Mouse (Mus musculus) v-Abl transformed pro-B cells (cell line): Measurements from ENCODE around the gene Ptpn4.

Experiments
- in situ Hi-C, 2 experiments: fragments of 400-800 bp; cut with MboI; formaldehyde crosslinking; loops; one replicate each; pipeline ENCODE4 v1.15.1; 2025; ENCODE audit not compliant: unreplicated experiment in 2 of 2

The Ptpn4 gene

DNA sequence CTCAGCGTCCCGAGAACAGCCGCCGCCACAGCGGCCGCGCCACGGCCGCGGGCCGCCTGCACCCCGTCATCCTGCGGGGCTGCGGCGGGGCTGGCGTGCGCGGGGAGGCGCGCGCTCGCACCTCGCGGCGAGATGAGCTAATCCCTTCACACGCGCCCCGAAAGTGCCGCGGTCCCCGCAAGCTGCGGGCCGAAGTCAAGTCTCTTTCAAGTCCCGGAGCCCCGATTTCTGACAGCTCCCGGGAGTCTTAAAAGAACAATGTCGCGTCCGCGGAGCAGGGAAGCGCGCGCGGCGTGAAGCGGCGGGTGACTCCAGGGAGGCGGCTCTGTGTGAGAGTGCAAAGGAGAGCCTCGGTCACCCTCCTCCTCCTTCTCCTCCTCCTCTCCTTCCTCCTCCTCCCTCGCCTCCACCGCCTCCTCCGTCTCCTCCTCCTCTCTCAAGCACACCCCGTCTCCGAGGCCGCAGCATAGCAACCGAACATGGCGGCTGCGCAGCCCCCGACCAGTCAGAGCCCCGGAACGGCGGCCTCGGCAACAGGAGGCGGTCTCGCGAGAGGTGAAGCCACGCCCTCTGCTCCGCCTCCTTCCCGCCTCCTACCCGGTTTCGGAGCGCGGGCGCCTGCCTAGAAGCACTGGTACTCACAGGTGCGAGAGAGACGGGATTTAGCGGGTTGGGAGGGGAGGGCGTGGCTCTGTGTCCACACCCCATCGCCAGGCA, at the start of gene Ptpn4:
Gene Ptpn4, minus strand, starts transcription at position 579 of the 717 bp plus-strand sequence.
- in situ Hi-C loops, result no loop called here

DNA sequence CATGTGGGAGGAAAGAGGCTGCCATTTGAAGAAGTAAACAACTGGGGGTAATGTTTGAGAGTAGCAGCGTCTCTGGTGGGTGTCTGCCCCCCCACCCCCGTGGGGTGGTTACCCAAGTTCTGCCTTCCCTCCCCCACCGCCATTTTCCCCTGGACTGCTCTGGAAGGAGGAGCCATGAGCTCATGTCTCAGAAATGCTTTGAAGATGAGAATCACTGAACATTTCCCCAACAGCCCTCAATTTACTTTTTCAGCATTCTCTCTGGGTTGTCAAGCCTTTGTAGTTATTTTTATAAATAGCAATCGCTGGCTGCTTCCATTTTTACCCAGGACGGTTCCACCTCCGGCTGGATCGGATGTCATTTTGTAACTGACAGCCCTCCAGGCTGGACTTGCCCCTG, 48.9 kb upstream of the Ptpn4 start:
- in situ Hi-C loops, result loop anchor here in 1 of 2 experiments (25.0 kb wide), 1 partner anchor 424 kb away; no protein-coding TSS in a partner anchor

DNA sequence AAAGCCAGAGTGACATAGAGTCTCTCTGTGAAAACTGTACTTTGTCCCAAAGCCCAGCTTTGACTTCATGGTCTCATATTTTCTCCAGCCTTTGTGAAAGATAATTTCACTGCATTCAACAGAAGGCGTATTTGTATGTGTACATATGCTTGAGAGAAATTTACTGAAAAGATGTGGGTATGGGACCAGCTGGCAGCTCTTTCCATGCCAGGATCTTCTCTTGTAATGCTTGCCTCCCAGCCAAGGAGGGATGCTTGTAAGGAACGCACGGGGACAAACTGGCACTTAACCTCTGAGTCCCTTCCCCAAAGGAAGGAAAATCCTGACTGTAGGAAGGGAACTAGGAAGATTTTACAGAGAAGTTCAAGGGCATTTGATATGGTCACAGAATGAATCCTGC, 46.9 kb upstream of the Ptpn4 start:
- in situ Hi-C loops, result loop anchor here in 1 of 2 experiments (25.0 kb wide), 1 partner anchor 422 kb away; no protein-coding TSS in a partner anchor

DNA sequence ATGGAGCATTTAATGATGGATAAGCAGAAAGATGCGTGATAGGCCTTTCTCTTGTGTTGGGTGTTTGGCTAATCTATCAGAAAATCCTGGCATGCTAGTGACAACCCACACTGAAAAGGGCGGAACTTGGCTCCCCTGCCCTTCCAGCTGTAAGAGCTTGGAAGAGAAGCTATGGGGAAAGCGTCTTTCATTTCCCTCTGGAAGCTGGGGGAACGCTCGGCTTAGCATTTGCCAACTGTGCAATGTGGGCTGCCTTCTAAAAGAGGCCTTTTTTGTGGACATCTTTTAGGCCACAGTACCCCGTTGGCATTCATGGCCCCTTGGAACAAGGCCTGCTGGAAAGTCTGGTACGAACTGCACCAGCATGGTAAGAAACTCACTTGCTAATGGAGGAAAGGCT, 41.5 kb upstream of the Ptpn4 start:
- in situ Hi-C loops, result loop anchor here in 1 of 2 experiments (25.0 kb wide), 1 partner anchor 417 kb away; no protein-coding TSS in a partner anchor

DNA sequence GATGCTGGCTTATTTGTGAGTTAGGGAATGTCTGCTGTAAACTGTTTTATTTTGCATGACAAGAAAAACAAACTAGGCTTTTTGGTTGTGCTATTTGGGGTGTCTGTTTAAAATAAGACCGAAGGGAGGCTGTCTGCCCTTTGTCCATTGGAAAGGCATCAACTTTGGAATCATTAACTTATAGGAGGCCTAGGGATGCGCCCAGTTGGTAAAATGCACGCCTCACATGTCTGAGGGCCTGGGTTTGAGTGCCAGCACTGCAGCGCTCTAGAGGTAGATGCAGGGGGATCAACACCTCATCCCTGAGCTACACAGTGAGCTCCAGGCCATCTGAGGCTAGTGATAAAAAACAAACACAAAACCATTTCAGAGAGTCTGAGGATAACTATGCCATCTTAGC, 40.1 kb upstream of the Ptpn4 start:
- in situ Hi-C loops, result loop anchor here in 1 of 2 experiments (25.0 kb wide), 1 partner anchor 415 kb away; no protein-coding TSS in a partner anchor

DNA sequence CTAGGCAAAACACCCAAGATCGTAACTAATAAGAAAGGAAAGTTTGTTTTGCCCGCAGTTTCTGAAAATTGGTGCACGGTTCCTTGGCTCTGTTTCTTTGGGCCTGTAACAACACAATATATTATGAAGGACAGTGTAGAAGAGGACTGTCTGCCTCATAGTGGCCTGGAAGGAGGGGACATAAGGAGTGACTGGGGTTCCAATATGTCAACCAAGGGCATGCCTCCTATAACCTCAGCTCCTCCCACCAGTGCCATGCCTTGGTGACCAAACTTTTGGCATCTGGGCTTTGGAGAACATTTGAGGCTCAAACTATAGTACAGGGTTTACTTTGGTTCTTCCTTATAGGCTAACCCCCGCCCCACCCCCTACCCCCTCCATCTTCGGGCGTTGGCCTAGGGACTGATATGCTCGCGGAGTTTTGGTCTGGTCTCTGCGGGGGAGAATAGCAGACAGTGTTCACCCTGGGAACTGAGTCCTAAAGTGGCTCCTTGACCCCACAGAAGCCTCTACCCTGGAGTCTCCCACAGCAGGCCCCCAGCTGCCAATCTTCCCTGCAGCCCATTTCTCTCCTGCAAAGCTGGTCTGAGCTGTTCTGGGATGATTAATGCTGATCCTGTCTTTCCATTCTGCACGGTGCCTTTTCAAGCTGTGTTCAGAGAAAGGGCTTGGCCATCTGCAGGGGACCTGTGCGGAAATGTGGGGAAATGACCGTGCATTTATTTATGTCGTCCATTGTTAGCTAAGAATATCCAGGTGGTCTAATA, 31.2 kb upstream of the Ptpn4 start:
- in situ Hi-C loops, result no loop called here

DNA sequence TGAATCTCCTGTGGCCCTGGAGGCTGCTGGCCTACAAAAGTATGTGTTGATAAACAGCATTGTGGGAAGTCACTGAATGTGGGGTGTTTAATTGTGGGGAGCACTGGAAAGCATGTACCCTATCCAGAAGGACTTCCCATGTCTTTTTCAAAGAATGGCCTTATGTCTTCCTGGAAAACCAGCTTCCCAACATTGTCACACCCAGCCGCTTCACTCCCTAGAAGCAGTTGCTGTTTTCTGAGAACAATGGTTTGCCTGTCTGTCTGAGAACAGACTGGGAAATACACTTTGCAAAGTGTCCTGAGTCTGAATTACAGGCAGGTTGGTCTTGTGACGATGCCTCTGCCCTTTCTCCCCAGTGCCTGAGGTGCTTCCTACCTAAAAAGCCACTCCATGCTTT, 29.9 kb upstream of the Ptpn4 start:
- in situ Hi-C loops, result no loop called here

DNA sequence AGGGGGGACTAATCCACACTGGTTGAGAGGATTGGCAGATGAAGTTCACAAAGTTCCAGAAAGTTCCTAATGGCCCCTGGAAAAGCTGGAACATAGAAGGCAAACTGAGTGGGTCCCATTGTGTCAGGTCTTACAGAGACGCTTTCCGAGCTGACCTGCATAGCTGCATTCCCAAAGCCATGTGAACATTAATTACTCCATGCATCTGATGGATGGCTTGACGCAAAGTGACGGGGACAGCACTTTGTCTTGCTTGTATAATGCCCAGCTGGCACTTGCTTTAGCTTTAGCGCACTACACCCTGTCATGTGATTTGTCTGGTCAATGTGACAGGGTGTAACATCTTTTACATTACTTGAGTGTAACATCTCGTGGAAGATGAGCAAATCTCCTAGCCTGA, 27.9 kb upstream of the Ptpn4 start:
- in situ Hi-C loops, result no loop called here

DNA sequence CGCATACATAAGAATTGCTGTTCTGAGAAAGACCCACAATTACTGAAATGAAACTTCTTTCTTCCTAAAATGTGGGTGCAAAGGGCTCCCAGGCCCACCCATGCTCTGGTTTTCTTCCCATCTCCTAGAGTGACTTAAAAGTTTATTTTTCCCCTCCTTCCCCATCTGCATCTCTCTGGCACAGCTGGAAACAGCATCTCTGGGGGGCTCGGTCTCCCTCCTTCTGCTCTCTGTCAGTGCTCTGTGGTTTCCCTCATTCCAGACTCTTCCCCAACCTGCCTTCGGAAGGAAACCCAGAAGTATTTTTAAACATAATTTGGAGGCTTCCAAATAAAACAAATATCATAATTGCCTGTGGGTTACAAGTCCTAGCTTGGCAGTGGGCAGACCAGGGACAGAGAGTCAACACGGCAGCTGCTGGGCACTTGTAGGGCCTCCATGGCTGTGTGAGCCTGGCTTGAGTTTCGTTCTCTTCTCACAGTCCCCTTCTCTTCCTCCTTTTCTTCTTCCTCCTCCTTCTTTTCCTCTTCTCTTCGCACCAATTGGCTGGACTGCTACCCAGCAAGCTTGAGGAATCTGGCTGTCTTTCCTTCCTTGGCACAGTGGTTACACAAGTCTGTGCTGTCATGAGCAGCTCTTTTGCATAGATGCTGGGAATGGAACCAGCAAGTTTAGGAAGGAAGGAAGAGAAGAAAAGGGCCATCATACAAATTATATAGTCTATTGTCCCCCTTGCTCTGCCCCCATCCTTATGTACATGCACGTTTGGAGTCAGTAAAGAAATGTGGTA, 26.3 kb upstream of the Ptpn4 start:
- in situ Hi-C loops, result no loop called here

DNA sequence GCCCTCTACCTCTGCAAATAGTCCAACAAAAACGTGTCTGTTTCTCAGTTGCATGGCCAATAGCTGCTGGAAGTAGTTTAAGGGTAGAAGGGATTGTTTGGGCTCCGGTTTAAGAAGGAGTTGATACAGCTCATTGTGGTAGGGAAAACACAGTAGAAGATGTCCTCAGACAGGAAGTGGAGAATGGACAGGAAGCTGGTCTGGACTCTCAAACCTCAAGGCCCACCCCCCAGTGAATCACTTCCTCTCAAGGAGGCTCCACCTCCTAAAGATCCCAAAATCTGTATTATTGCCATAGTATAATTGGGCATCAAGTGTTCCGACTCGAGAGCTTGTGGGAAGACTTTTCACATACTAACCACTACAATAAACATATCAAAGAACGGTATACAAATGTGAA, 22.2 kb upstream of the Ptpn4 start:
- in situ Hi-C loops, result no loop called here

DNA sequence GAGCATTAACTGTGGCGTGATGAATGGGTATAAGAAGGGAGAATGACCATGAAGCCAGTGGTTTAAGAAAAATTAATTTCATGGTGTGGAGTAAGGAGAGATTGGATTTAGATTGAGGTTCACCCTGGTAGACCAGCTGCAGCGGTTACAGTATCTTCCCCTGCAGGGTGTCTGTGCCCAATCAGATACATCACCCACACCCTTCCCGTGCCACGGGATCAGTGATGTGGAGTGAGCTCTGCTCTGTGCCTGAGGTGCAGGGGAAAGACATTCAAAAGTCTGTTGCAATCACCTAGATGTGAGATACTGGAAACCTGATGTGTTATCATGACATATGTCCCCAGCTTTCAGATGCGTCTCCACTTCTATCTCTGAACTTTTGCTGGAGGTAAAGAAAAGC, 15.6 kb upstream of the Ptpn4 start:
- in situ Hi-C loops, result no loop called here

DNA sequence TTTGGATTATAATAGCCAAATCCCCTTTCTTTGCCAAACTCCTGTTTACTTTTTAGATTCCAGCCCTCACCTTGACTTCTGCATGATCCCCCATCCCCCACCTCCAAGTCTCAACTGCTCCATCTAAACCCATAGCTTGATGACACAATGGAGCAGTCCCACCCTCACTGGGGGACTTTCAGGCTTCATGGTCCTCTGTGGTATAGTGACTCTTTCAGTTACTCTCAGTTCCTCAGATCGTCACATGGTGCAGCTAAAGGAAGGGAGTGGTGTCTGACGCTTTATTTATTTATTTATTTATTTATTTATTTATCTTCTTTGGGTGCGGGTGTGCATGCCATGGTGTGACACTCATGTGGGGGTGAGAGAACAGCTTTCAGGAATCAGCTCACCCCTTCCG, 14.9 kb upstream of the Ptpn4 start:
- in situ Hi-C loops, result no loop called here

DNA sequence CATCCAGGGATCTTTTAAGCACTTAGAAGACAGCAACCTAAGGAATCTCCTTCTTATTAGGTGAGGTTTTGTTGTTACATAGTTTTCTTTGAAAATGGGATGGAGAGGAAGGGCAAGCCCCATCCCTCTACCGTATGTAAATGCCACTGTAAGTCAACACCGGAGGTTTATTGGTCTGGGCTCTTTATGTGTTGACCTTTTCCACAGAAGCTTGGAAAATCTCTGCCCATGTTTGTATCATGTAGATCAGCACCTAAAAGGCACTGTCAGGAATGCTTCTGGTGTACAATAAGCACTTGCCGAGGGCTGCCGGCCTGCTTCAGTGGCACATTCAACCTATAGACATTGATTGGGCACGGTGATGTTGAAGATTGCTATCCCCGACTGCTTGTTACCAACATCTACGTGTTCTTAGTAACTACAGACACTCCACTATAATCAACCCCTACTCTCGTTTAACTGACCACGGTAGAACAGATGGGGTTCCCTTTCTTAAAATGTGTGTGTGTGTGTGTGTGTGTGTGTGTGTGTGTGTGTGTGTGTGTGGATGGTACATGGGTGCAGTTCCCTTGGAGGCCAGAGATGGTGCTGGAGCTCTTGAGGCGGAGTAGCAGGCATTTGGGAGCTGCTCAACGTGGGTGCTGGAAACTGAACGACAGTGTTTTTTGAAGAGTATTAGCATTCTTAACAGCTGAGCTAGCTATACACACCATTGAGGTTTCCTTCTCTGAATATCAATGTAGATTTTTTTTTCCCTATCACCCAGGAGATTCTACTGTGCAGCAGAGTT, 11.9 kb upstream of the Ptpn4 start:
- in situ Hi-C loops, result no loop called here

DNA sequence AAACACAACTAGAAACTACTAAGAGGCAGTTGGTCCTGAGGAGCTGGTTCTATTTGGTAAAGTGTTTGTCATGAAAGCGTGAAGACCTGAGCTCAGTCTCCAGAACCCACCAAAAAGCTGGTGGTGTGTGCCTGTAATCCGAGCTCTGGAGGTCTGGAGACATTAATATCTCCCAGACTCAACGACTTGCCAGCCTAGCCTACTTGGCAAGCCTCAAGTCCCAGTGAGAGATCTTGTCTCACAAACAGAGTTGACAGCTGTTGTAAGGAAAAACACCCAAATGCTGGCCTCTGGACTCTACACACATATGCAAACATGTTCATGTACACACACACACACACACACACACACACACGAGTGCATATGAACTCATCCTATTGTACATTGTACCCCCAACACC, 7.9 kb upstream of the Ptpn4 start:
- in situ Hi-C loops, result no loop called here

DNA sequence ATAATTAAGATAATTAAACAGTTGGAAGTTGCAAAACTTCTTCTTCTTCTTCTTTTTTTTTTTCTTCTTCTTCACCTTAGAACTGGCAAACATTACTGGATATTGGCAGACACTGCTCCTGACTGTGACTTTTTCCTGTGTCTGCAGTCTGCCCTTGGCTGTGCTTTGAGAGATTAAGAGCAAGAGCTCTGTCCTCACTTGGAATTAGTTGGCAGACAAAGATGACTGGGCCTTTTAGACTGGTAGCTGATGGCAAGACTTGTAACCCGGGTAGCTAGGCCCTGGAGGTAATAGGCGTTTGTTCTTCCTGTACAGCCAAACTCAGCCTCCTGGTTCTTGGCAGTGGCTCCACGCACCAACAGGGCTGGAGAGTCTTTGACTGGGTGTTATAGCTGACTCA, 5.7 kb upstream of the Ptpn4 start:
- in situ Hi-C loops, result no loop called here

DNA sequence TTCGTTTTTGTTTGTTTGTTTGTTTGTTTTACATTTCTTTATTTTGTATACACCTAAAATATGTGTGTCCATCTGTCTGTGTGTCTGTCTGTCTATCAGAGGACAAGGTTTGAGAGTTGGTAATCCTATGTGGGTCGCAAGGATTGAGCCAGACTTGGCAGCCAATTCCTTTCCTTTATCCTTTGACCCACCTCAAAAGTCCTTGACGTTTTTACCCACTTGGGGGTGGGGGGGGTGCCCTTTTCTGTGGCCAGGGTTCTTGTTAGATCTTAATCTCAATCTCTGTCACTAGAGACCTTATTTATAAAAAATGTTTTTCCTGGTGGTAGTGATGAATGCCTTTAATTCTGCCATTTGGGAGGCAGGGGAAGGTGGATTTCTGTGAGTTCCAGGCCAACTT, 828 bp upstream of the Ptpn4 start:
- in situ Hi-C loops, result no loop called here

DNA sequence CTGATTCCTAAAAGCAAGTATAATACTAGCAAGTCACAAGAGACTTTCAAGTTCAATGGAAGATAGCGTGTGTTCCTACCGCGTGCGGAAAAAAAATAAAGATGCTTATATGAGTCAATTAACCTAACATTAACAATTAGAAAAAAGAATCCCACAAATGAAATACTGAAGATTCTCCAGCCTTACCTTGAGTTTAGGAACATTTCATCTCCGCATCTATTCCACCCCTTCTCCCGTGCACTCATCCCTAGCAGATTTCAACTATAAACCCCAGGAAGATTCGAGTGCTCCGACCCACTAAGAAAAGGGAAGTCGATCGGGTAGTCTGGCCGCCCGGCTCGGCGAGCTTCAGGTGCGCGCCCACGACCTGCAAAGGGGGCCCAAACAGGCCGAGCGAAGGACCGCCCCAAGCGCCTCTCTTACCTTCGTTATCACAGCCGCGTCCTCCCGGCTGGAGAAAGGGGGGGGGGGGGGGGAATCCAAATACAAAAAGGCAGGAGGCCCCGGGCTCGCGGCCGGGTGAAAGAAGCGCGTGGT, 866 bp downstream of the Ptpn4 start:
- in situ Hi-C loops, result no loop called here

DNA sequence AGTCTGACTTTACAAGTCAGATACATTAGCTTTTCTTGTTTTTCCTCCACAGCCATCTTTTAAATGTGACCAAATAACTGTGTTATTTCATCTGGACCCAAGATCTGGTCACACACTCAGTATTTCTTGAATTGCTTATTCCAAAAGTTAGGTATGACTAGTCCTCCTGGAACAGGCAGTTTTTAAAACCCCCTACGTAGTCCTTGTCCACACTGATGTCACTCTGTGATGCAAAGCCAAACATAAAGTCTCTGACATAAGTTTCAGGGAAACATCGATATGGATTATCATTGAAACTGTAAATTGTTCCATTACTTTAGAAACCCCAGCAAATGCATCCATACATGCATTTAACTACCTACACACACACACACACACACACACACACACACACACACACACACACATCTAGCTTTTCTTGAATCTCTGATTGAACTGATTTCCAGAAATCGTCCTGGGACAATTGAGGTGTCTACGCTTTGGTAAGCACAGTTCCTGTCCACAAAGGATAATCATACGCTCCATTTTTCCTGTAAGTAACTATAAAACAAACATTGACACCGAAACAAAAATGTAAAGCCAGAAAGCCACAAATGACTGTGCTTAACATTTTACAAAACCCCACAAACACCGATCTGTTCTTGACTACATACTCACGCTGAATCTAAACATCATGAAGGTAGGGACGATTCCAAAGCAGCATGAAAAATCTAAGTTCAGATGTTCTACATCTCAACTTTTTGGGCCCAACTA, 1.5 kb downstream of the Ptpn4 start:
- in situ Hi-C loops, result no loop called here

DNA sequence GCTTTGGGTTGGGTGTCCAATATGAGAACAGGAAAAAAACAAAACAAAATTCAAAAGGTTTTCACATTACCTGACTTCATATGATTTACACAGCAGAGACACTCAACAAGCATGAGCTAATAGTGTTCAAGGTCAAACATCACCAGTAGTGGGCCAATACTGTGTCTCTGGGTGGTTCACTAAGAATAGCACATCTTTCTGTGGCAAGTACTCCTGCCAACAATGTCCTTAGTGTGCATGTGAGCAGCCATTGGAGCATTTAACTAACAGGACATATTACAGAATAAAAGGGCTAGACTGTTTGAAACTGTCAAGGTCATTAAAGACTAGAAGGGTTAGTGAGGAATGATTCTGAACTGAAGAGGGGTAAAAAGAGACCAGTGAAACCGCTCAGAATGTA, 9.3 kb downstream of the Ptpn4 start:
- in situ Hi-C loops, result no loop called here
